Mouse (Mus musculus): ENCODE data around the gene Prkca. TPM values are rescaled to one million over a fixed set of nuclear protein-coding genes. Genes with fewer than 3 reads are reported as not detected.

Prkca gene
- total RNA-seq, 2 experiments from 2014 or later = 51.3 to 59.9 TPM

DNA sequence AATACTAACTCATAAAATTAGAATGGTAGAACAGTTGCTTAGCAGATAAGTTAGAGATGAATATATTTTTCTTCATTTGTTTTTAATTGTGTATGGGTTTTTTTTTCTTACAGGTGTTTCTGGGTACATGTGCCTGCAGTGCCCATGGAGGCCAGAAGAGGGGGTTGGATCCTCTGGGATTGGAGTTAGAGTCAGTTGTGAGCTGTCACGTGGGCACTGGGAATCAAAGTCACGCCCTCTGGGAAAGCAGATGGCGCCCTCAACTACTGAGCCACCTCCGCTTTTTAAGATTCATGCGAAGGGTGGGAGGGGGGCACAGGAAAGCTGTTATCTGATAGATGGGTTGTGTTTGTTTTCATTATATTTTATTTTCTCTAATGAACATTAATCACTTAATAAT is 131.1 kb downstream of the Prkca start:
- DNase-seq (ENCODE audit: low spot score) = no peak

DNA sequence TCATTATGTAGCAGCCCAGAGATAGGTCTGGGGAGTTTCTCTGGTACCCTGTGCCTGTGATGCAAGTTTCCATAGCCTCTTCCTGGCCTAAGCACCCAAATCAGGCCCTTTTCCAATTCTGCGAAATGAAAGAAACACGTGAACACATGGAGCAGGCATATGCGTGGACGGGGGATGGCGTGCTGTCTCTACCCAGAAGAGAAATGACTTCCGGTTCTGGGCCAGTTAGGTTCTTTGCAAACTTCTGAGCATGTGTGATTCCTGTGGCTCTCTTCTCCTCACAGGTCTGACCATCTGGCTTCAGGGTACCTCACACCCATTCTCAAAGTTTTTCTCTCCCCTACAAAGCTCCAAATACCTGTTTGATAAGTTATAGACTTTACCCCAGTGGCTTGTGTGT is 131.7 kb downstream of the Prkca start:
- DNase-seq (ENCODE audit: low spot score) = no peak

GRCm38 (mm10) chr11:108210749-108211148 is 133.0 kb downstream of the Prkca start:
- DNase-seq (ENCODE audit: low spot score) = no peak

DNA sequence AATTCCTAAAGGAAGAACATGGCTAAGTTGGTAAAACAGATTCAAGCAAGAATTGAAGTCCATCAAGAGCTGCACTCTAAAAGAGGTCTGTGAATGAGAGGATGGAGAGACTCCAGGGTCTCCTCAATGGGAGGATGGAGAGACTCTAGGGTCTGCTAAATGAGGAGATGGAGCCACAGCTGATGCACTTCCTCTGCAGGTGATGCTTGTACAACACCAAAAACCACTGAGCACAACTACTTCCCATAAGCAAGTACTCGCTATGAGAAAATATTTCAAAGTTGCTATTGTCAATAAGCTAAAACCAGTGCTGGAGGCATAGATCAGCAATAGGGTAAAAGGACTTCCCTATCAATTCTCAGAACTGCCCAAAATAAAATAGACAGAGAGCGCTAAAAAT is 137.1 kb downstream of the Prkca start:
- DNase-seq (ENCODE audit: low spot score) = no peak

- no peak for DNase-seq (ENCODE audit: low spot score)
These were observed 138.9 kb downstream of the Prkca start for GRCm38 (mm10) chr11:108204895-108205248.

GRCm38 (mm10) chr11:108204202-108204894 is 139.4 kb downstream of the Prkca start:
- no peak for DNase-seq (ENCODE audit: low spot score)

DNA sequence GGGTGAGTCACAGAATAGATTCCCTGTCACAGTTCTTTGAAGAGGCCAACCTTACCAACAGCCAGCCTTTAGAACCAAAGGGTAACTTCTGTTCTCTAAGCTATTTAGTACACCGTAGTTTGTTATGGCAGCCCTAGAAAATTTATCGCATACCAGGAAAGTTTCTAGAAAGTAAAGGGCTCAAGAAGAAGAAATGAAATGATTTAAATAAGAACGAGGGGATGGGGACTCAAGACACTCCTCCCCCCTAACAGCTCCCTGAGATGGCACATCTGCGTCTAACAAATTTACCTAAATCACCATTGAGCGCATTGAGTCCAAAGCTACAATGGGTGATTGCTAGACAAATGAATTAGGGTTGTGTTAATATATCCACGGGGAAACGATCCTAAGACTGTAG is 140.9 kb downstream of the Prkca start:
- no peak for DNase-seq (ENCODE audit: low spot score)

DNA sequence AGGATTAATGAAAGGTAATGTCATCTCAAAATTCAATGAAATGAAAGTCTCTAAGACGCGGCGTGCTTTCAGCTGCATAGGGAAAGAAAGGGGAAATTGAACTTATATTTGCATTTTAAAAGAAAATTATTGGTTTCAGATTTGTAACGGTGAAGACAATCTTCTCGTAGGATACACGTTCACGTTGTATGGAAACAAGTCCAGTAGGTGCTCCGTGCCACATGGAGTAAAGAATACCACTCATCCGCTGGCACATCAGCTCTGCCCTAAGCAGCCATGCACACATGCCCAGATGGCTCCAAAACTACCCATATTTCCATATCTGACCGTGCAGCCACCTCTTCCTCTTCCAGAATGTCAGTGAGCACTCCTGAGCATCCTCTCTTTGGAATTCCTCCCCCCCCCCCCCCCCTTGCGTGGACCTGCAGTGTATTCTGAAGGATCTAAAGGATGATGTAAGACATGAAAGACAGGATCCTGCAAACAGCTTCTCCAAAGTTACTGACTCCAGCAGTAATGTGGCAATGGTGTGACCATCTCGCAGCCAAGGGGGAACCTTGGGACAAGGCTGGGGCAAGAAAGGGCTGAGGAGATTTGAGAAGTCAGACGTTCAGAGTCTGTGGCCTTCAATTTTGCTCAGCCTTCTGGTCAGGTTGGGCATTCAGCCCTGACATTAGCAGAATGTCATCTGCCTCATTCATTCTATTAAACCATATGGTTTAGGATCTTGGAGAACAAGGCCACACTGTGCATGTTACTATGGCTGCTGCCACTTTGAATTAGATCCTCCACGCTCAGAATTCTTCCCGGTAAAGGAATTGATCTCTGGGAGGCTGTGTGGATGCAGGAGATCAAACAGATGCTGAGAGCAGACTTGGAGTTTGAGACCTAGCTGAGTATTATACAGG is 142.8 kb downstream of the Prkca start:
- no peak for DNase-seq (ENCODE audit: low spot score)

- DNase-seq (ENCODE audit: low spot score) = no peak
These were observed 144.2 kb downstream of the Prkca start for GRCm38 (mm10) chr11:108199429-108199985.

GRCm38 (mm10) chr11:108198592-108198991 is 145.1 kb downstream of the Prkca start:
- no peak for DNase-seq (ENCODE audit: low spot score)

GRCm38 (mm10) chr11:108197427-108198218 is 146.1 kb downstream of the Prkca start:
- no peak for DNase-seq (ENCODE audit: low spot score)

- DNase-seq (ENCODE audit: low spot score) = no peak
These were observed 146.9 kb downstream of the Prkca start for GRCm38 (mm10) chr11:108196796-108197195.

GRCm38 (mm10) chr11:108190298-108190697 is 153.4 kb downstream of the Prkca start:
- no peak for DNase-seq (ENCODE audit: low spot score)

DNA sequence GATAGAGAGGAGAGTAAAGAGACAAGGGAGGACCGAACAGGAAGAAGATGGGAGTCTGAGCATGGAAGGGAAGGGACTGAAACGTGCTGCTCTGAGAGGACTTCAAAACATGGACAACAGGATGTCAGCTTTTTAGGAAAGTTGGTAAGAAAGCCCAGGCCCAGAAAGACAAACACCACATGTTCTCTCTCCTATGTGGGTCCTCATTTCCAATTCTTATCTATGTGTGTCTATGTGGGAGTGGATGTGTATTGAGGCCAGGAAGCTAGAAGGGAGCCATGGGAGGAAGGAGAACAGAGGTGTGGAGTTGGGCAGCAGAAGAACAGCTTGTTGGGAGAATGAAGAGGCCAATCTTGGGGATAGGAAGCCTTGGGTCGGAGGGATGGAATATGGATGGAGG is 154.4 kb downstream of the Prkca start:
- DNase-seq (ENCODE audit: low spot score) = no peak

DNA sequence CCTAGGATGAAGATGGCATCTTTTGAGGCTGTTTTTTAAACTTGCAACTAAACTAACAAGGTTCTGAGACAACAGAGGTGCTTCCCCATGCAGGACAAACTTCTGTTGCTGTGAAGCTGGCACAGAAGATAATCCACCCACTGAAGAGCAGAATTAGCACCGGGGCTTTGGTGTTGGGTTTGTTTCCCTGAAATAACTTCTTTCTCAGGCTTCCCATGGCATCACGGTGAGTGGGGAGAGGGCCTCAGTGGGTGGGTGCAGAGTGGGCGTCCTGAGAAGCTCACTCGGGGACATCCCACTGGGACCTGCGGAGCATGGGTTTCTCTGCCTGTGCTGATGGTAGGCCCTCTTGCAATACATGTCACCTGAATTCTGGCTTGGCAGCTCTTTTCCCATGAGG is 161.3 kb downstream of the Prkca start:
- DNase-seq (ENCODE audit: low spot score) = no peak

DNA sequence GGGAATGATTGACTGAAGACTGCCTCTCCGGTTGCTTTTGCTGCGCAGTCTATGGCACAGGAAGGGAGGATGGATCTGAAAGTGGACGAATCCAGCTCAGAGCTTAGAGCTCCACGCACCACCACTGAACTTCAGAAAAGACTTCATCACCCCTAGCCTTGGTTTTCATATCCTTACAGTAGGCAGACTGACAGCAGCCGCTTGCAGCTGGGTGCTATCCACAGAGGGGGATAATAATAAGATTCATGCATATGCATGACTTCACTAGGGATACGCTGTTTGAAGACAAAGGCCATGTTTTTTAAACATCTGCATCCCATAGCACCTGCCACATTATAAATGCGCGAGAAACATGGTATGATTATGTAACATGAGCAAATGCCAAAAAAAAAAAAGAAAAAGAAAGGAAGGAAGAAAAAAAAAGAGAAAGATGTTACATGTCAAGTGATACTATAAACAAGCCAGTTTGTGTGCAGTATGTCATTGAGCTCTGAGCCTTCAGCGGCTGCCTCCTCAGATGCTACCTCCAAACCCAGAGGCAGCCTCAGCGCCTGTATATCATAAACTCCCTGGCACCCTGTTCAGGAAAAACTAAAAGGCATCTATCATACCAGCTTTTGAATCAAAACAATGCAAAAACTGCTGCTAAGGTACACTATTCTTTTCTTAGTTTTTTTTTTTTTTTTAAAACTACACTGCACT is 162.6 kb downstream of the Prkca start:
- no peak for DNase-seq (ENCODE audit: low spot score)

- DNase-seq (ENCODE audit: low spot score) = no peak
These were observed 164.9 kb downstream of the Prkca start for GRCm38 (mm10) chr11:108178802-108179201.

DNA sequence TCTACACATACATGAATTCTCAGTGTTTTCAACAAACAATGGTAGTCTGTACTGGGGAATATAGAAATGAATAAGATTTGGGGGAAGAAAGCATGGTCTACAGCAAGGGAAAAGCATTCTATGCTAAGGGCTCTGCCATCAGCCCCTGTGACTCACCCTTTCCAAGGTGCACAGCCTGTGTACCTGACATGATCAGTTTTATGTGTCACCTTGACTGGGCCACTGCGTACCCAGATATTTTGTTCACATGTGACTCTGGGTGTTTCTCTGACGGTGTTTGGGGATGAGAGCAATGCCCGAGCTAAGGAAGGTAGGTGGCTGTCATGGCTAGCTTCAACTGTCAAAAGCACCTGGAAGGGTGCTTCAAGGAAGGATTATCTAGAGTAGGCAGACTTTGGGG is 165.5 kb downstream of the Prkca start:
- no peak for DNase-seq (ENCODE audit: low spot score)

DNA sequence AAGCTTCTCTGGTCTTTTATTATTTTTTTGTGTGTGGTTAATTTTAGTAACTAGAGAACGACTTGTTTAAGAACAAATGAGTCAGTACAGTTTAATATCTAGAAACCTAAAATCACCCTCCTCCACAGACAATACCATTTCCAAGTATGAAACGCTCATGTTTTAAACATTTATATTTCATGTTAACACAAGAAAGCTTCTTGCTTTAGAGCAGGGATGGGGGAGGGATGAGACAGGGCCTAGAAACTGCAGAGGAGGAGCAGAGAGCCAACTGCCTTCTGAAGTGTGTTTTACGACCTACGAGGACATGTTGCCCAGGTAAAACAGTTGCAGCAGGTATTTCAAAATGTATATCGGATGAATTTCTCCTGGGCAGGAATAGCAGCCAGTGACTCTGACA is 167.0 kb downstream of the Prkca start:
- no peak for DNase-seq (ENCODE audit: low spot score)

- no peak for DNase-seq (ENCODE audit: low spot score)
These were observed 171.8 kb downstream of the Prkca start for GRCm38 (mm10) chr11:108171917-108172316.

DNA sequence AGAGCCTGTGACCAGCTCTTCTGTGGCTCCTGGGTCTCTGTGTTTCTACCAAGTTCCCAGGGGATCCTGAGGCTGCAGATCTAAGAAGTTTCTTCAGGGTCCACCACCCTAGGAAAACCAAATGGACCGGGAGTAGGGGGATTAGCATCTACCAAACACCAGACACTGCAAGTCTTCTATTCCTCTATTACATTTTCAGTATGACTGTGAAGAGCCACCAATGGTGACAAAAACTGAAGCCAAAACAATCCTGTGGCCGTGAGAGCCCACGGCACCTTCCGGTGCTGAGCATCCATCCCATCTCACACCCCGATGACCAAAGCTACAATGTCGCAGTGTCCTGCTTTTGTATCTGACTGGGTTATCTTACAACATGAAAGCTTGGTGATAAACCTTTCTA is 172.5 kb downstream of the Prkca start:
- no peak for DNase-seq (ENCODE audit: low spot score)
